Mouse (Mus musculus) urinary bladder, postnatal 14 days (tissue): ENCODE data around the gene Gm17018.

ENCODE experiments used
- DNase-seq: peaks from one replicate; pipeline ENCODE4 v3.0.0; 2021; ENCODE audit warnings: low spot score

Gm17018 gene

GRCm38 (mm10) chr19:45627036-45627435 lies 66.6 kb downstream of the Gm17018 start:
- no peak for DNase-seq

- DNase-seq = no peak
Observed at GRCm38 (mm10) chr19:45628649-45629048, 68.2 kb downstream of the Gm17018 start.

- DNase-seq = no peak
Observed at GRCm38 (mm10) chr19:45629219-45629618, 68.8 kb downstream of the Gm17018 start.
